23 mouse cellular contexts compared by ENCODE assay signal in the genomic region with DNA sequence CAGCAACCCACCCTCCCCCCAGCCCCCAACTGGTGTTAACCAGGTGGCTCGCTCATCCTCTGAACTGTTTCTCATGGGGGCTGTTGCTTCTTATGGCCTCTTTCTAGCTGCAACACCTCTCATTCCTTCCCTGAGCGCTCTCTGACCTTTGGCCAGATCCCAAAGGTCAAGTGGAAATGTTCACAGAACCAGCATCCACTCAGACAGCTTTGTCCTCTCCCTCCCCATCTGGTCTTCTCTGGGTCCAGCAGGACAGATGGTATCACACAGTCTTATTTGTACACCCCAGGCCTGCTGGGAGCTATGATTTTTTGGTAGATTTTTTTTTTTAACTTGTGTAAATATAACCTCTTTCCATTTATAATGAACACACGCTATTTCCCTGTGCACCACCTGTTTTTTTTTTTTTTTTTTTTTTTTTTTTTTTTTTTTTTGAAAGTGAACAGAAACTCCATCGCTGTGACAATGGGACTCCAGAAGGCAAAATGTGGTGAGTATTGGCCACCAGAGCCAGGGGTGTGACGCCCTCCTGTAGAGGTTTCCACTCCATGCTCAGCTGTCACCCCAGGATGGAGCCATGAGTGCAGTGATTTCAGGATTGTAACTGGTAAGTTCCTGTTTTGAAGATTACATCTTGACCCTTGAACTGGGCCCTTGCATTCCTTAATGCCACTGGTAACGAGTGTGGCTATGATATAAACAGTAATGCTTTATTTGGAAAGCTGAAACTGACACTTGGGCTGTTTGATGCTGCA. TPM values are rescaled to one million over a fixed set of nuclear protein-coding genes. Genes with fewer than 3 reads are reported as not detected.
A peak's percentile ranks its signal among the peaks of the same experiment; 100 is the strongest.
DNase-seq lines count a peak whose midpoint lies in the region; ATAC-seq and TF ChIP-seq lines count a peak whose summit lies in the region.
"Had no signal": no experiment of that assay in that cellular context is flagged by ENCODE, and none has a peak within 500 bp of the region (broad histone marks: within the 10 kb centered on the region; RNA-seq: fewer than 3 reads in every experiment).

No protein-coding gene starts in this region.

- H3K4me2 ChIP-seq in myocyte (ENCODE audit: low read depth), result peak overlapping the region; percentile 9
- H3K4me2 ChIP-seq in forebrain, postnatal 0 days (ENCODE audit: low read depth), result no peak overlapping the region
- H3K4me2 ChIP-seq: embryonic facial prominence, embryonic 15.5 days; forebrain, embryonic 13.5 days; heart, embryonic 15.5 days; liver, embryonic 13.5 days; neural tube, embryonic 15.5 days had no signal

- peaks cover 11% of the 10 kb centered on the region; the same call in 1 of the 2 replicates for H3K4me1 ChIP-seq in cerebellum, adult 2 months (ENCODE audit: control insufficient read depth, insufficient read depth, low read length)
- no peaks in the 10 kb centered on the region for H3K4me1 ChIP-seq in forebrain, postnatal 0 days (ENCODE audit: insufficient read depth)
- H3K4me1 ChIP-seq: heart, embryonic 15.5 days had no signal

- peak; percentile 39; the same call in 1 of the 2 replicates for ATAC-seq in frontal cortex, adult (ENCODE audit: low TSS enrichment)
- no peak for ATAC-seq in erythroblast, adult 5-6 weeks (replicated peaks; ENCODE audit: low FRiP score, poor library complexity, severe bottlenecking)
- ATAC-seq in forebrain, postnatal 0 days, result no peak
- ATAC-seq: forebrain, embryonic 13.5 days had no signal

- H3K36me3 ChIP-seq in myocyte (ENCODE audit: control insufficient read depth, insufficient read depth), result no peaks in the 10 kb centered on the region
- H3K36me3 ChIP-seq in forebrain, postnatal 0 days (ENCODE audit: insufficient read depth), result no peaks in the 10 kb centered on the region
- H3K36me3 ChIP-seq: embryonic facial prominence, embryonic 15.5 days; heart, embryonic 15.5 days; liver, embryonic 13.5 days; neural tube, embryonic 15.5 days had no signal

- H3K79me2 ChIP-seq in myocyte (ENCODE audit: control insufficient read depth, insufficient read depth), result no peaks in the 10 kb centered on the region

- DNase-seq in frontal cortex, postnatal 25 days (ENCODE audit: low spot score in 2 of 2), result no peak
- peak; percentile 31 for DNase-seq in left cerebral cortex, postnatal 4 days
- DNase-seq in left cerebral cortex, postnatal 14 days (ENCODE audit: low spot score in 2 of 2), result no peak
- DNase-seq in cerebellum, adult 2 months, result peak; percentile 29 to 66
- no peak for DNase-seq in forebrain, postnatal 0 days
- DNase-seq: heart, adult 18-20 months; liver, embryonic 13.5 days; lung, postnatal 10 days; retina, postnatal 1 day; thymus, postnatal 25 days had no signal

- no peak for TF ChIP-seq CTCF in cerebellum, adult 2 months (IDR thresholded peaks at IDR 0.05; ENCODE audit: borderline replicate concordance, insufficient read depth, low read depth, low read length)
- no peak for TF ChIP-seq CTCF in forebrain, postnatal 0 days (IDR thresholded peaks at IDR 0.05; ENCODE audit: low read depth)

- no peak overlapping the region for H3K4me3 ChIP-seq in cerebellum, adult 2 months (replicated peaks; ENCODE audit: insufficient read depth, low read depth, low read length)
- H3K4me3 ChIP-seq in myocyte, result no peak overlapping the region
- H3K4me3 ChIP-seq in forebrain, postnatal 0 days (ENCODE audit: low read depth, low read length), result no peak overlapping the region
- H3K4me3 ChIP-seq: embryonic facial prominence, embryonic 15.5 days; forebrain, embryonic 13.5 days; heart, embryonic 15.5 days; liver, embryonic 13.5 days; neural tube, embryonic 15.5 days had no signal

- intact Hi-C loops in left cerebral cortex, postnatal 4 days (cut with DNase I), result no loop called here
- intact Hi-C loops in left cerebral cortex, postnatal 14 days (cut with DNase I), result no loop called here

- H3ac ChIP-seq in myocyte (ENCODE audit: control insufficient read depth, insufficient read length), result no peak overlapping the region

- no peak for TF ChIP-seq POLR2A in cerebellum, adult 2 months (IDR thresholded peaks at IDR 0.05; ENCODE audit: borderline replicate concordance, insufficient read depth, low read length)
- no peak for TF ChIP-seq POLR2A in myocyte (IDR thresholded peaks at IDR 0.05; ENCODE audit: insufficient read length, low read depth)

- no peak overlapping the region for H3K27ac ChIP-seq in cerebellum, adult 2 months (ENCODE audit: insufficient read depth, low read length)
- no peak overlapping the region for H3K27ac ChIP-seq in forebrain, postnatal 0 days (ENCODE audit: low read depth, low read length)
- H3K27ac ChIP-seq: embryonic facial prominence, embryonic 15.5 days; forebrain, embryonic 13.5 days; heart, embryonic 15.5 days; kidney, postnatal 0 days; liver, embryonic 13.5 days; neural tube, embryonic 15.5 days; stomach, postnatal 0 days had no signal

- no peak overlapping the region for H3K9ac ChIP-seq in forebrain, postnatal 0 days
- H3K9ac ChIP-seq: embryonic facial prominence, embryonic 15.5 days; forebrain, embryonic 13.5 days; heart, embryonic 15.5 days; liver, embryonic 13.5 days; neural tube, embryonic 15.5 days had no signal

- WGBS in cerebellum, adult 2 months, result 29% methylated on average over 6 of the region's 6 CpGs
- WGBS in forebrain, postnatal 0 days, result 82% methylated on average over 6 of the region's 6 CpGs

- no peaks in the 10 kb centered on the region for H3K27me3 ChIP-seq in cerebellum, adult 2 months (ENCODE audit: control insufficient read depth, insufficient read depth, low read length)
- H3K27me3 ChIP-seq in myocyte (ENCODE audit: control insufficient read depth, insufficient read depth, insufficient read length), result peaks cover 5% of the 10 kb centered on the region
- no peaks in the 10 kb centered on the region for H3K27me3 ChIP-seq in forebrain, postnatal 0 days (ENCODE audit: insufficient read depth, low read length)
- H3K27me3 ChIP-seq: embryonic facial prominence, embryonic 15.5 days; forebrain, embryonic 13.5 days; heart, embryonic 15.5 days; liver, embryonic 13.5 days; neural tube, embryonic 15.5 days had no signal

- H3K9me3 ChIP-seq in forebrain, postnatal 0 days (ENCODE audit: low read length), result no peaks in the 10 kb centered on the region
- H3K9me3 ChIP-seq: embryonic facial prominence, embryonic 15.5 days; forebrain, embryonic 13.5 days; heart, embryonic 15.5 days; liver, embryonic 13.5 days; neural tube, embryonic 15.5 days had no signal

TF ChIP-seq in myocyte, 11 proteins besides CTCF, POLR2A, EP300 and RAD21:
- TF ChIP-seq MAX (IDR thresholded peaks at IDR 0.05; ENCODE audit: low read depth), result no peak
- no peak for TF ChIP-seq REST (IDR thresholded peaks at IDR 0.05; ENCODE audit: insufficient read depth, insufficient read length)
- TF ChIP-seq TCF12 (IDR thresholded peaks at IDR 0.05; ENCODE audit: insufficient read depth, poor library complexity, severe bottlenecking), result no peak
- TF ChIP-seq CEBPB (IDR thresholded peaks at IDR 0.05; ENCODE audit: insufficient read depth, poor library complexity, severe bottlenecking), result no peak
- TF ChIP-seq MYOD1 (IDR thresholded peaks at IDR 0.05; ENCODE audit: control insufficient read depth in 1 of 3, insufficient read length in 2 of 3, low read depth in 2 of 3), result peak in 2 of 3 experiments; percentile 32 to 88
- TF ChIP-seq USF1 (IDR thresholded peaks at IDR 0.05; ENCODE audit: low read depth), result no peak
- TF ChIP-seq TCF3 (IDR thresholded peaks at IDR 0.05; ENCODE audit: insufficient read length, low read depth), result no peak
- no peak for TF ChIP-seq POLR2AphosphoS2 (IDR thresholded peaks at IDR 0.05; ENCODE audit: insufficient read length, low read depth)
- TF ChIP-seq MYOG (IDR thresholded peaks at IDR 0.05; ENCODE audit: control insufficient read depth in 1 of 3, insufficient read depth in 1 of 3, insufficient read length in 2 of 3, low read depth in 2 of 3), result peak; percentile 63 to 90 (median 76)
- no peak for TF ChIP-seq E2F4 (IDR thresholded peaks at IDR 0.05; ENCODE audit: insufficient read depth)
- no peak for TF ChIP-seq SRF (IDR thresholded peaks at IDR 0.05; ENCODE audit: control insufficient read depth, insufficient read length, low read depth)

RNA-seq across cellular contexts. Expression of gene Gm28729, which starts 22.0 kb away (rescaled TPM):
- under 1 TPM in 1 of 2 experiments, not detected in 1; 0.18 TPM for total RNA-seq in left cerebral cortex, postnatal 4 days (2021)
- total RNA-seq in left cerebral cortex, postnatal 14 days (2021), result under 1 TPM in 1 of 2 experiments, not detected in 1; 0.34 TPM
- 0.21 and 0.35 TPM in 2 replicates for polyA plus RNA-seq in cerebellum, adult 2 months (2012; rRNA removed)
- polyA plus RNA-seq in myocyte (2012; fragmentation: generic; extraction: Trizol), result not detected
- total RNA-seq in erythroblast, adult 5-6 weeks (2015; ENCODE audit: low replicate concordance), result not detected in 2 replicates
- not detected in 2 replicates for total RNA-seq in erythroblast, adult 5-6 weeks (2017; ENCODE audit: low replicate concordance)
- total RNA-seq in forebrain, postnatal 0 days (2014; rRNA removed), result 0.33 and 0.38 TPM in 2 replicates
- 0.14 and 0.52 TPM in 2 replicates for polyA plus RNA-seq in forebrain, postnatal 0 days (2015; fragmentation: Nextera tagmentation; extraction: Ambion mirVana)
- total RNA-seq: adrenal gland, postnatal 4 days; heart, adult 18-20 months; left cerebral cortex, postnatal 10 days; megakaryocyte-erythroid progenitor cell, adult 5-6 weeks had no signal
- polyA plus RNA-seq: heart, embryonic 15.5 days; liver, embryonic 13.5 days; neural tube, embryonic 15.5 days; spleen, adult 2 months; stomach, postnatal 0 days had no signal

RNA-seq across cellular contexts. Expression of gene Rnf7, which starts 24.6 kb away (rescaled TPM):
- 10 to 100 TPM; 51.5 to 53.2 TPM for total RNA-seq in left cerebral cortex, postnatal 4 days (2021)
- 10 to 100 TPM; 54.8 to 59.7 TPM for total RNA-seq in left cerebral cortex, postnatal 14 days (2021)
- 326 and 346 TPM in 2 replicates for polyA plus RNA-seq in cerebellum, adult 2 months (2012; rRNA removed)
- 221 TPM for polyA plus RNA-seq in myocyte (2012; fragmentation: generic; extraction: Trizol)
- 30.1 and 58.8 TPM in 2 replicates for total RNA-seq in erythroblast, adult 5-6 weeks (2015; ENCODE audit: low replicate concordance)
- 10.6 and 18.3 TPM in 2 replicates for total RNA-seq in erythroblast, adult 5-6 weeks (2017; ENCODE audit: low replicate concordance)
- total RNA-seq in forebrain, postnatal 0 days (2014; rRNA removed), result 178 and 300 TPM in 2 replicates
- 195 and 209 TPM in 2 replicates for polyA plus RNA-seq in forebrain, postnatal 0 days (2015; fragmentation: Nextera tagmentation; extraction: Ambion mirVana)

Comparison
In these comparisons a context has a peak if more than half of its experiments do, and no peak if none do; other contexts are left out.
1. DNase-seq: peak in left cerebral cortex, postnatal 4 days (single experiment) and cerebellum, adult 2 months (2 of 2); none in frontal cortex, postnatal 25 days (0 of 2), left cerebral cortex, postnatal 14 days (0 of 2) and forebrain, postnatal 0 days (single experiment).